Mouse (Mus musculus) erythroblast, embryonic 14.5 days (primary cell): ENCODE measurements around the gene Nol9. TPM values are rescaled to one million over a fixed set of nuclear protein-coding genes. Genes with fewer than 3 reads are reported as not detected.

Source experiments
- H3K27me3 ChIP-seq: 2 replicates; pipeline ENCODE4 v1.6.1; 2012; ENCODE audit warnings: inconsistent platforms; ENCODE audit not compliant: control insufficient read depth
- H3K36me3 ChIP-seq: 2 replicates; pipeline ENCODE4 v1.6.1; 2012; ENCODE audit warnings: mild to moderate bottlenecking, inconsistent platforms; ENCODE audit not compliant: control insufficient read depth
- H3K4me1 ChIP-seq: 2 replicates; pipeline ENCODE4 v1.6.1; 2012; ENCODE audit warnings: inconsistent platforms; ENCODE audit not compliant: control insufficient read depth
- H3K4me3 ChIP-seq: replicated peaks from 2 replicates; pipeline ENCODE3; 2012; ENCODE audit warnings: moderate library complexity, mild to moderate bottlenecking, inconsistent platforms
- H3K9me3 ChIP-seq: 2 replicates; pipeline ENCODE4 v1.6.1; 2012; ENCODE audit warnings: low read length, inconsistent platforms, mixed read lengths; ENCODE audit not compliant: control insufficient read depth
- GATA1 ChIP-seq: IDR thresholded peaks from 2 replicates; pipeline ENCODE4 v1.6.1; 2012; ENCODE audit warnings: low read length, inconsistent platforms, mixed read lengths
- TAL1 ChIP-seq: IDR thresholded peaks from 3 replicates; pipeline ENCODE4 v1.6.1; 2012; ENCODE audit warnings: low read length, inconsistent platforms, mixed read lengths
- polyA plus RNA-seq: library from polyadenylated mRNA; stranded (reverse); fragments of >175 nt; gene quantifications from 2 replicates; pipeline ENCODE4 v1.2.3, GENCODE M21; 2012

Gene Nol9
- polyA plus RNA-seq, 1 experiment: 0.87 TPM

DNA sequence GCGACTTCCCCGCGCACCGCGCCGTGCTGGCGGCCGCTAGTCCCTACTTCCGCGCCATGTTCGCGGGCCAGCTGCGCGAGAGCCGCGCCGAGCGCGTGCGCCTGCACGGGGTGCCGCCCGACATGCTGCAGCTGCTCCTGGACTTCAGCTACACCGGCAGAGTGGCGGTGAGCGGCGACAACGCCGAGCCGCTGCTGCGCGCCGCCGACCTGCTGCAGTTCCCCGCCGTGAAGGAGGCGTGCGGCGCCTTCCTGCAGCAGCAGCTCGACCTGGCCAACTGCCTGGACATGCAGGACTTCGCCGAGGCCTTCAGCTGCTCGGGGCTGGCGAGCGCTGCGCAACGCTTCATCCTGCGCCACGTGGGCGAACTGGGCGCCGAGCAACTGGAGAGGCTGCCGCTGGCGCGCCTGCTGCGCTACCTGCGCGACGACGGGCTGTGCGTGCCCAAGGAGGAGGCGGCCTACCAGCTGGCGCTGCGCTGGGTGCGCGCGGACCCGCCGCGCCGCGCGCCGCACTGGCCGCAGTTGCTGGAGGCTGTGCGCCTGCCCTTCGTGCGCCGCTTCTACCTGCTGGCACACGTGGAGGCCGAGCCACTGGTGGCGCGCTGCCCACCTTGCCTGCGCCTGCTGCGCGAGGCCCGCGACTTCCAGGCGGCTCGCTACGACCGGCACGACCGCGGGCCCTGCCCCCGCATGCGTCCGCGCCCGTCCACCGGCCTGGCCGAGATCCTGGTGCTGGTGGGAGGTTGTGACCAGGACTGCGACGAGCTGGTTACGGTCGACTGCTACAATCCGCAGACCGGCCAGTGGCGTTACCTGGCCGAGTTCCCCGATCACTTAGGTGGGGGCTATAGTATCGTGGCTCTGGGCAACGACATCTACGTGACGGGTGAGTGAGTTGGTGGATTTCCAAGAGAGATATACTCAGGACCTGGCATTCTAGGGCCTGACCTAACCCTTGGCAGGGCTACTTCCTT, 29.8 kb upstream of the Nol9 start:
- peaks cover 34% of the 10 kb centered on the region for H3K27me3 ChIP-seq
- H3K36me3 ChIP-seq: peaks cover 31% of the 10 kb centered on the region
- TF ChIP-seq TAL1: no peak
- no peak for TF ChIP-seq GATA1
- H3K9me3 ChIP-seq: peaks cover 2% of the 10 kb centered on the region; the same call in 1 of the 2 replicates
- peaks cover 66% of the 10 kb centered on the region for H3K4me1 ChIP-seq
- H3K4me3 ChIP-seq: peak overlapping the region; percentile 84

DNA sequence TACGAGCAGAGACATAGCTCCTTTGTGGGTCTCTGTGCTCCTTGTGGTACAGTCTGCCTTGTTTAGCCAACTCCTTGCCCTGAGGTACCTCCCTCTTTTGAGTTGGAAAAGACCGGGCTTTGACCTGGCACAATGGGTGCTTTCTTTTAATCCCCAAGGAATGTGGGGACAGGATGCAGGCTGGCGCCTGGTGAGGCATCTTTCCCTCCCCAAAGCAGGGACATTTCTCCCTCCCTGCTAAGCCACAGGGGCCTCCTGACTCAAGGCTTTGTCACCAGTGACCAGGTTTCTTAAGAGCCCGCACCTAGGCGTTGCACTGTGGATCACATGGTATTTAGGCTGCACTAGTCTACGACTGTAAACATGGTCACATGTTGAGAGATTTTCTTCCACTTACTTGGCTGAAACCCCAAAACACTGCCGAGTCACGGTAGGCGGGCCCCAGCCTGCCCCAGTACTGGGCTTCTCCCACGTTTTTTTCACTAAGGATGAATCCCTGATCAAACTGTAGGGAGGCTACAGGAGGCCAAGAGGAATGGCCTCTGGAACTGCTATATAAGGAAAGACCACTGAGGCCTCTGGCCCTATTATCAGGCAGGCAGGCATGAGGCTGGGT, 28.9 kb upstream of the Nol9 start:
- peak overlapping the region; percentile 84 for H3K4me3 ChIP-seq
- H3K9me3 ChIP-seq: no peaks in the 10 kb centered on the region
- H3K36me3 ChIP-seq: peaks cover 39% of the 10 kb centered on the region
- H3K27me3 ChIP-seq: peaks cover 34% of the 10 kb centered on the region
- H3K4me1 ChIP-seq: peaks cover 66% of the 10 kb centered on the region
- TF ChIP-seq GATA1 (no peak), TAL1 (no peak)

DNA sequence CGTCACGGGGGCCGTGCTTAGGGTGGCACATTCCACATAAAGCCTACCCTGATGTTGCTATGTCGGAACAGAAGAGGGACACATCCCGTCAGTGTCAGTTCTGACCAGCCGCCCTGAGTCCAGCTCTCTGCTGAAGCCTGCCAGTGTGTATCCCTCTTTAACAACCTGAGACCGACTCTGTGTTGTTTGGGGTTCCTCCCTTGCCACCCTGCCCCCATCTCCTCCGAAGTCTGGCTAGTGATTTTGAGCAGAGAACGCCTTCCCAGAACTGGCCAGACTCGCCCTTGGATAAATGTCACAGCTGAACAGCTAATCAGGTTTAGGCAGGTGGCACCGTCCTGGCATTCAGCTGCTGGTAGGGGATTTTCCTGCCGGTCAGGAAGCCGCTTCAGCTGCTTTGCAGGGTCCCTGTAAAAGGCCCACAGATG, 28.4 kb upstream of the Nol9 start:
- peak overlapping the region; percentile 84 for H3K4me3 ChIP-seq
- peaks cover 44% of the 10 kb centered on the region for H3K36me3 ChIP-seq
- TF ChIP-seq GATA1 (no peak), TAL1 (0 out of 3 replicates have a peak, but pooled peaks have one; percentile 19)
- H3K27me3 ChIP-seq: peaks cover 34% of the 10 kb centered on the region
- peaks cover 64% of the 10 kb centered on the region for H3K4me1 ChIP-seq
- no peaks in the 10 kb centered on the region for H3K9me3 ChIP-seq

DNA sequence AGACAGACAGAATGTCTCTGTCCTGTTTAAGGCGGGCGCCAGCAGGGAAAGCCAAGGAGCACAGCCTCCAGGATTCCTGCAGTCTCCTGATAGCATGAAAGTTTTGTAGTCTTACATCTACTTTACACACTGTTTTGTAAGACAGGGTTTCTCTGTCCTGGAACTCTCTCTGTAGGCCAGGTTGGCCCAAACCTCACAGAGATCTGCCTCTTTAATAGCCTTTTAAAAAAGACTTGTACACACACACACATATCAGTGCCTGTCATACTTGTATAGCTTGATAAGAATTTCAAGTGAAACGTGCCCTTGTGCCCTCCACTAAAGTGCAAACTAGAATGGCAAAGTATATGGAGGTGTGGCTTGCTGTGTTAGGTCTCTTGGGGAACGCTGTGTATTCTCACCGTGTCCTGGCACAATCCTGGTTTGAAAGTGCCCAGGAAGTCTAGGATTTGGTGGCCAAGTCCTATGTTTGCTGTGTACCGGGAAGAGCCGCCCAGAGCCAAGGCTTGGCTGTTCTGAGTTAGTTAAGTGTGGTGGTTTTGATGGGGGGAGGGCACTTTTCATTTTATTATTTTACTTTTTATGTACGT, 27.9 kb upstream of the Nol9 start:
- peak overlapping the region; percentile 84 for H3K4me3 ChIP-seq
- no peaks in the 10 kb centered on the region for H3K9me3 ChIP-seq
- no peak for TF ChIP-seq GATA1
- TF ChIP-seq TAL1: no peak
- peaks cover 34% of the 10 kb centered on the region for H3K27me3 ChIP-seq
- peaks cover 50% of the 10 kb centered on the region for H3K36me3 ChIP-seq
- H3K4me1 ChIP-seq: peaks cover 64% of the 10 kb centered on the region

DNA sequence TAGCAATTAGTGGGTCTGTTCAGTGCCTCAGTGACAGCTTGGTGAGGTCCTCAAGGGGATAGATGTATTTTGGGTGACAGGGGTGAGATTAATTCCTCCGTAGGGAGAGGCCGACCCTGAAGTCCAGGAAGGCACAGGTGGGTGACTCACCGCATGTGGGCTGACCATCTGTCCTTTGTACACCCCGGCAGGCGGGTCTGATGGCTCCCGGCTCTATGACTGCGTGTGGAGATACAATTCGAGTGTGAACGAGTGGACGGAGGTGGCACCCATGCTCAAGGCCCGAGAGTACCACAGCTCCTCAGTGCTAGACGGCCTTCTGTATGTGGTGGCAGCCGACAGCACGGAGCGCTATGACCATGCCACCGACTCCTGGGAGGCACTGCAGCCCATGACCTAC, 27.0 kb upstream of the Nol9 start:
- TF ChIP-seq TAL1 (no peak), GATA1 (no peak)
- Histone ChIP-seq H3K27me3 (peaks cover 25% of the 10 kb centered on the region), H3K36me3 (peaks cover 58% of the 10 kb centered on the region), H3K4me1 (peaks cover 64% of the 10 kb centered on the region), H3K9me3 (no peaks in the 10 kb centered on the region), H3K4me3 (no peak overlapping the region)

DNA sequence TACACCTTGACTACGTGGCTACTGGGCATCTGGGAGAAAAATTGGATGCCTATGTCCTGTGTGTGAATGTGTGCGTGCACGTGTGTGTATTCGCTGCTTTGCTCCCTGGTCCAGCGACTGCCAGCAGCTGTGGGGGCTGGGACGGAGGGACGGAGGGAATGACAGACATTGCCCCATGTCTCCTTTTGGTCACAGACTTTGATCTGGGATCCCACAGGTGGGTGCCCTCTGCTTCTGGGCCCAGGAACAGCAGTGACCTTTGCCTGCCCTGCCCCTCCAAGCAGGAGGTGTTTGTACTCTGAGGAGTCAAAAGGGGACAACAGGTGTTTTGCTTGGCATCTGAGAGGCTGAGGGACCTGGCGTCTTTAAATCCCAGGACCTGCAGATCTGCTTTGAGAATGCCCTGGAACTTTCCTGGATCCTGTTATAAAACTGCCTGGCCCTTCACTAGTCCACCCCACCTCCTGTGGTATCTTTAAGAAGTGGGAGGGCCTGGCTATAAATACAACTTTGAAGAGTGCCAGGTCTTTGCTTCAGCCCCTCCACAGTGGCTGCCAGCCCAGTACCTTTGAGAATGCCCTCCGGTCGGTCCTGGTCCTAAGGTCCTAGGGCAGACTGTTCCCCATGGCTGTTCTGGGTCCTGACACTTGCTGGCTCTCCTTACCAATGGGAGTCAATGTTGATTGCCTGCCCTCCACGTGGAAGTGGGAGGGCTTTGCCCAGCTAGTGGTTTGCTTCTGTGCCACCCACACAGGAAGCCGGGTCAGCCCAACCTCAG, 25.9 kb upstream of the Nol9 start:
- Histone ChIP-seq H3K9me3 (no peaks in the 10 kb centered on the region), H3K4me1 (peaks cover 57% of the 10 kb centered on the region), H3K27me3 (peaks cover 14% of the 10 kb centered on the region), H3K36me3 (peaks cover 68% of the 10 kb centered on the region), H3K4me3 (no peak overlapping the region)
- TF ChIP-seq TAL1 (no peak), GATA1 (no peak)

DNA sequence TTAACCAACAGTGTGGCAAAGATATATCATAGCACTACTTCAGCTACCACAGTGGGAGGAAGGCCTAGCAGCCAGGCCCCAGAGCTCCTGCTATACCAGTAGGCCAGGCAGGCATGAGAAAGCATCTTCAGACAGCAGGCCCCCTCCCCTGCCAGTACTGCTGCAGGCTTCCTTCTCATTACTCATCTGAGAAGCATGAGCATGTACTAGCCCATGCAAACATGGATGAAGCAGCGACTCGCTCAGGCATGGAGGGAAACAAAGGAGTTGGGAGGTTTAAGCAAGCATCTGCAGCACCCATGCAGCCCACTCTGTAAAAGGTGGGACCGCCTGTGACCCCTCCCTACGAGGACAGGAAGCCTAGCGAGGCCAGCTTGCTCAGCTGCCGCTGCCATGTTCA, 20.0 kb upstream of the Nol9 start:
- Histone ChIP-seq H3K36me3 (peaks cover 96% of the 10 kb centered on the region), H3K27me3 (no peaks in the 10 kb centered on the region), H3K9me3 (no peaks in the 10 kb centered on the region), H3K4me3 (no peak overlapping the region), H3K4me1 (peaks cover 9% of the 10 kb centered on the region)
- no peak for TF ChIP-seq GATA1
- no peak for TF ChIP-seq TAL1

DNA sequence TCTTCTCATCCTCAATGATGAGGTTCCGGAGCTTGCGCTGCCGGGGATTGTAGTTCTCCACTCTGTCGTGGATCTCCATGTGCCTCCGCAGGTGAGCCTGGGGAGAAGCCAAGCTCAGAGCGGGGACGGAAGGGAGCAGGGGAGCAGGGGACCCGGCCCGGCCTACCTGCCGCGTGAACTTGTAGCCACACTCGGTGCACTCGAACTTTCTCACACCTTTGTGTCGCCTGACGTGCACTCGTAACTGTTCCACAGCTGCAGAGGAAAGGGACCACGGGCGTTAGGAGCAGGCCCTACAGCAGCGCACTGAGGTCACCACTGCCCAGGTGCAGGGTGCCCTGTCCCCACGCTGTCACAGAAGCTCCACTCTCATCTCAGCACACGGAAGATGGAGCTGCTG, 19.1 kb upstream of the Nol9 start:
- H3K36me3 ChIP-seq: peaks cover 96% of the 10 kb centered on the region
- no peaks in the 10 kb centered on the region for H3K27me3 ChIP-seq
- peaks cover 16% of the 10 kb centered on the region for H3K4me1 ChIP-seq
- no peaks in the 10 kb centered on the region for H3K9me3 ChIP-seq
- TF ChIP-seq GATA1: no peak
- TF ChIP-seq TAL1: no peak
- no peak overlapping the region for H3K4me3 ChIP-seq
